Mouse (Mus musculus) spleen, adult 2 months (tissue): ENCODE results near the gene Spin1. TPM values are rescaled to one million over a fixed set of nuclear protein-coding genes. Genes with fewer than 3 reads are reported as not detected.

ENCODE experiments used
- DNase-seq, 2 experiments: peaks; one replicate each; pipeline versions ENCODE4 v3.0.0 to v3.0.0-alpha.2; 2012 to 2021; ENCODE audit warnings: low spot score in 2 of 2, low read depth in 1 of 2
- H3K27ac ChIP-seq: fragments of 200-500 bp; 2 replicates; pipeline ENCODE4 v1.5.1; 2012; ENCODE audit warnings: low read length, inconsistent platforms; ENCODE audit not compliant: insufficient read depth
- H3K27me3 ChIP-seq: fragments of 200-500 bp; 2 replicates; pipeline ENCODE4 v1.6.1; 2012; ENCODE audit warnings: mild to moderate bottlenecking, moderate library complexity, low read length, inconsistent platforms; ENCODE audit not compliant: control insufficient read depth, insufficient read depth
- H3K36me3 ChIP-seq: fragments of 200-500 bp; 2 replicates; pipeline ENCODE4 v1.6.1; 2012; ENCODE audit warnings: mild to moderate bottlenecking, low read length, inconsistent platforms; ENCODE audit not compliant: control insufficient read depth, insufficient read depth
- H3K4me1 ChIP-seq: fragments of 200-500 bp; 2 replicates; pipeline ENCODE4 v1.6.1; 2011; ENCODE audit warnings: inconsistent platforms; ENCODE audit not compliant: control insufficient read depth, insufficient read depth, insufficient read length
- H3K4me3 ChIP-seq: fragments of 200-500 bp; 2 replicates; pipeline ENCODE4 v1.5.1; 2011; ENCODE audit warnings: mild to moderate bottlenecking, inconsistent platforms; ENCODE audit not compliant: insufficient read depth, insufficient read length; ENCODE audit errors: extremely low read depth
- CTCF ChIP-seq: fragments of 200-500 bp; IDR thresholded peaks from 2 replicates; pipeline ENCODE4 v1.5.1; 2011; ENCODE audit warnings: mild to moderate bottlenecking, inconsistent platforms; ENCODE audit not compliant: insufficient read depth, insufficient read length, insufficient replicate concordance; ENCODE audit errors: extremely low read depth
- POLR2A ChIP-seq: fragments of 200-500 bp; IDR thresholded peaks from 2 replicates; pipeline ENCODE4 v1.6.1; 2011; ENCODE audit warnings: low read depth, low read length, inconsistent platforms
- WGBS: fragments of 180-500 bp; shearing (Covaris S2); methylation state at CpG from one replicate; pipeline ENCODE4 v1.1.7; 2018; 5-methylcytosine and 5-hydroxymethylcytosine counted together
- polyA plus RNA-seq: library from polyadenylated mRNA; depleted of rRNA; stranded (reverse); fragments of >200 nt; gene quantifications from 2 replicates; pipeline ENCODE4 v1.2.3, GENCODE M21; 2012

Gene Spin1
- polyA plus RNA-seq, 1 experiment: 12.2 TPM

- Histone ChIP-seq H3K36me3 (no peaks in the 10 kb centered on the region), H3K4me3 (no peak overlapping the region), H3K27me3 (no peaks in the 10 kb centered on the region), H3K4me1 (no peaks in the 10 kb centered on the region), H3K27ac (no peak overlapping the region)
- no peak for TF ChIP-seq CTCF
- no peak for TF ChIP-seq POLR2A
- no peak for DNase-seq
- 94% methylated on average over 11 of the region's 11 CpGs for WGBS
Observed at GRCm38 (mm10) chr13:51085941-51086340, 14.7 kb upstream of the Spin1 start.

- no peak for TF ChIP-seq POLR2A
- TF ChIP-seq CTCF: no peak
- Histone ChIP-seq H3K4me1 (no peaks in the 10 kb centered on the region), H3K4me3 (no peak overlapping the region), H3K36me3 (no peaks in the 10 kb centered on the region), H3K27ac (no peak overlapping the region), H3K27me3 (no peaks in the 10 kb centered on the region)
- DNase-seq: no peak
- 88% methylated on average over 4 of the region's 4 CpGs for WGBS
Observed at GRCm38 (mm10) chr13:51087253-51087652, 13.4 kb upstream of the Spin1 start.

GRCm38 (mm10) chr13:51088207-51088606, 12.5 kb upstream of the Spin1 start:
- Histone ChIP-seq H3K27ac (no peak overlapping the region), H3K4me3 (no peak overlapping the region), H3K27me3 (no peaks in the 10 kb centered on the region), H3K4me1 (no peaks in the 10 kb centered on the region), H3K36me3 (no peaks in the 10 kb centered on the region)
- 64% methylated on average over 4 of the region's 4 CpGs for WGBS
- TF ChIP-seq CTCF (no peak), POLR2A (no peak)
- no peak for DNase-seq

- H3K4me1 ChIP-seq: no peaks in the 10 kb centered on the region
- DNase-seq: no peak
- TF ChIP-seq CTCF: no peak
- TF ChIP-seq POLR2A: no peak
- no peak overlapping the region for H3K27ac ChIP-seq
- H3K4me3 ChIP-seq: no peak overlapping the region
- 87% methylated on average over 4 of the region's 4 CpGs for WGBS
- no peaks in the 10 kb centered on the region for H3K36me3 ChIP-seq
- H3K27me3 ChIP-seq: no peaks in the 10 kb centered on the region
Observed at GRCm38 (mm10) chr13:51089058-51089457, 11.6 kb upstream of the Spin1 start.

GRCm38 (mm10) chr13:51090105-51090661, 10.5 kb upstream of the Spin1 start:
- Histone ChIP-seq H3K27ac (no peak overlapping the region), H3K36me3 (no peaks in the 10 kb centered on the region), H3K4me1 (no peaks in the 10 kb centered on the region), H3K27me3 (no peaks in the 10 kb centered on the region), H3K4me3 (no peak overlapping the region)
- 81% methylated on average over 5 of the region's 5 CpGs for WGBS
- no peak for TF ChIP-seq POLR2A
- DNase-seq: no peak

GRCm38 (mm10) chr13:51093430-51093829, 7.2 kb upstream of the Spin1 start:
- no peak for DNase-seq
- H3K27ac ChIP-seq: no peak overlapping the region
- no peaks in the 10 kb centered on the region for H3K27me3 ChIP-seq
- no peaks in the 10 kb centered on the region for H3K4me1 ChIP-seq
- no peaks in the 10 kb centered on the region for H3K36me3 ChIP-seq
- TF ChIP-seq CTCF (no peak), POLR2A (no peak)
- 68% methylated on average over 5 of the region's 5 CpGs for WGBS
- H3K4me3 ChIP-seq: no peak overlapping the region

GRCm38 (mm10) chr13:51094323-51095195, 6.1 kb upstream of the Spin1 start:
- no peaks in the 10 kb centered on the region for H3K36me3 ChIP-seq
- H3K4me1 ChIP-seq: no peaks in the 10 kb centered on the region
- WGBS: 91% methylated on average over 16 of the region's 16 CpGs
- DNase-seq: no peak
- H3K4me3 ChIP-seq: no peak overlapping the region
- H3K27ac ChIP-seq: no peak overlapping the region
- TF ChIP-seq CTCF (no peak), POLR2A (no peak)
- H3K27me3 ChIP-seq: no peaks in the 10 kb centered on the region
